Mouse (Mus musculus): ENCODE data around the gene Rpl7a. TPM values are rescaled to one million over a fixed set of nuclear protein-coding genes. Genes with fewer than 3 reads are reported as not detected.

Rpl7a gene
- polyA plus RNA-seq, 1 experiment from 2014 or later = 410 TPM

DNA sequence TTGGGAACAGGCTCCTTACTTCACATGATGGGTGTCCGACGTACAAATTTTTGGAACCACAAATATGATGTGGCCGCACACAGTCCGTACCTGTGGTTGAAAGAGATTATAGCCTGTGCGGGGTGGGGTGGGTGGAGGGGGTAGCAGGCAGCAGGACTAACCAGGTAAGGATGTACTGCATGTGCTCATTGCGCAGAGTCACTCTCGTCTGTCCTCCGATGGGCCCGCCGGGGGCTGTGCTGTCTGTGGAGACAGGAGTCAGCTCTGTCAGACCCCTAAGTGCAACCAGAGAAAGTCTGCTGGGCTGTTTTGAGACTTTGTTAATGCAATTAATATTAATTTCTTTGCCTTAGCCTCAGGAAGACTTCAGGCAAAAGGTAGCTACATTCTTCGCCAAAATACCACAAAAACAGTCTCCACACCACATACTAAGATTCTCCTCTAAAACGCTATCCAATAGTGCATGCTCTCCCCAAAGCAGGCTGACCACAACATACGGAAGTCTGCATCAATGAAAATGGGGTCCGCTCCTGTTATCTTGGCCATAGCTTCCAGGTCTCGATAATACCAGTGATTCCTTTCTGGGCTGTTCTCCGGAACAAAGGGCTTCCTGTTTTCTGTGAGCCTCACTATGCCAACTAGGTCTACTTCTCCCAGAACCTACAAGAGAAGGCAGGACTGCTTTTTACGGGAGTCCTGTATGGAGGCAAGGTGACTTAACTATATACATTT is 3.0 kb downstream of the Rpl7a start:
- Histone ChIP-seq H3K9me3 (ENCODE audit: control insufficient read depth) (no peaks in the 10 kb centered on the region), H3K27ac (ENCODE audit: low read depth, low read length) (no peak overlapping the region), H3K9ac (ENCODE audit: low read depth, low read length) (no peak overlapping the region), H3K4me2 (replicated peaks; ENCODE audit: low read depth) (no peak overlapping the region), H3K4me3 (ENCODE audit: low read depth, low read length) (no peak overlapping the region), H3K36me3 (ENCODE audit: control insufficient read depth, insufficient read depth) (peaks cover 43% of the 10 kb centered on the region), H3K27me3 (replicated peaks; ENCODE audit: control insufficient read depth, insufficient read depth, low read length) (no peaks in the 10 kb centered on the region), H3K4me1 (replicated peaks; ENCODE audit: control insufficient read depth, insufficient read depth, low read length) (peaks cover 15% of the 10 kb centered on the region)
- WGBS = 79% methylated on average over 17 of the region's 17 CpGs
- no peak for ATAC-seq
- TF ChIP-seq CTCF (IDR thresholded peaks at IDR 0.05; ENCODE audit: low read depth) = no peak

DNA sequence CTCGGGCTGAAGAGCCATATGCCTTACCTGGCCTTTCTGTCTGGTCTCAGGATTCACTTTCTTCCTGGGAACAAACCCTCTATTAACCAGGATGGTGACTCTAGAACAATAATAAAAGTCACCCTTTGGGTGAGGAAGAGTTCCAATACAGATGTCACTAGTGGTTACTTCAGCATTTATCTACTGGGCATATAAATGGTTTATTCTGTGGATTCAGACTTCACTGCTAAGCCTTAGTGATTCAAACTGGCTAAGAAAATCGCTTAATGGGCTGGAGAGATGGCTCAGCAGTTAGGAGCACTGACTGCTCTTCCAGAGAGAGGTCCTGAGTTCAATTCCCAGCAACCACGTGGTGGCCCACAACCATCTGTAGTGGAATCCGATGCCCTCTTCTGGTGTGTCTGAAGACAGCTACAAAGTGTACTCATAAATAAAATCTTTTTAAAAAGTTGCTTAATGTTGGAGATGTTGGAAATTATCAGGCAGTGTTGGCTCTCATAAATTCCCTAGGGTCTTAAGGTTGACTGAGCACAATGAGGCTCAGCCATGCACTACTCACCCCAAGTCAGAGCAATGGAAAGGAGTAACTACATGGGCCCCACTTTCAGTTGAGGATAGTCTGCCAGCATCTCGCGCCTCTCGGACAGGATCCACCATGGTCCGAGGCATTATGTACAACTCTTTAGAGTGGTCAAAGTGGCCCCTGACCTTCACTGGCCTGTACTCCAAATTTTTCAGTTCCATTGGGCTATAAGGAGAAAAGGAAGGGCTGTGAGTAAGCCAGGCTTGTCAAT is 3.8 kb downstream of the Rpl7a start:
- peak overlapping the region; percentile 96; the same call in 1 of the 2 replicates for H3K27ac ChIP-seq (ENCODE audit: low read depth, low read length)
- no peak for ATAC-seq
- no peaks in the 10 kb centered on the region for H3K27me3 ChIP-seq (replicated peaks; ENCODE audit: control insufficient read depth, insufficient read depth, low read length)
- no peak overlapping the region for H3K9ac ChIP-seq (ENCODE audit: low read depth, low read length)
- no peak for TF ChIP-seq CTCF (IDR thresholded peaks at IDR 0.05; ENCODE audit: low read depth)
- peak overlapping the region; percentile 24; the same call in 1 of the 2 replicates for H3K4me2 ChIP-seq (replicated peaks; ENCODE audit: low read depth)
- WGBS = 54% methylated on average over 8 of the region's 8 CpGs
- no peaks in the 10 kb centered on the region for H3K9me3 ChIP-seq (ENCODE audit: control insufficient read depth)
- H3K4me3 ChIP-seq (ENCODE audit: low read depth, low read length) = no peak overlapping the region
- H3K36me3 ChIP-seq (ENCODE audit: control insufficient read depth, insufficient read depth) = peaks cover 50% of the 10 kb centered on the region
- H3K4me1 ChIP-seq (replicated peaks; ENCODE audit: control insufficient read depth, insufficient read depth, low read length) = peaks cover 12% of the 10 kb centered on the region

DNA sequence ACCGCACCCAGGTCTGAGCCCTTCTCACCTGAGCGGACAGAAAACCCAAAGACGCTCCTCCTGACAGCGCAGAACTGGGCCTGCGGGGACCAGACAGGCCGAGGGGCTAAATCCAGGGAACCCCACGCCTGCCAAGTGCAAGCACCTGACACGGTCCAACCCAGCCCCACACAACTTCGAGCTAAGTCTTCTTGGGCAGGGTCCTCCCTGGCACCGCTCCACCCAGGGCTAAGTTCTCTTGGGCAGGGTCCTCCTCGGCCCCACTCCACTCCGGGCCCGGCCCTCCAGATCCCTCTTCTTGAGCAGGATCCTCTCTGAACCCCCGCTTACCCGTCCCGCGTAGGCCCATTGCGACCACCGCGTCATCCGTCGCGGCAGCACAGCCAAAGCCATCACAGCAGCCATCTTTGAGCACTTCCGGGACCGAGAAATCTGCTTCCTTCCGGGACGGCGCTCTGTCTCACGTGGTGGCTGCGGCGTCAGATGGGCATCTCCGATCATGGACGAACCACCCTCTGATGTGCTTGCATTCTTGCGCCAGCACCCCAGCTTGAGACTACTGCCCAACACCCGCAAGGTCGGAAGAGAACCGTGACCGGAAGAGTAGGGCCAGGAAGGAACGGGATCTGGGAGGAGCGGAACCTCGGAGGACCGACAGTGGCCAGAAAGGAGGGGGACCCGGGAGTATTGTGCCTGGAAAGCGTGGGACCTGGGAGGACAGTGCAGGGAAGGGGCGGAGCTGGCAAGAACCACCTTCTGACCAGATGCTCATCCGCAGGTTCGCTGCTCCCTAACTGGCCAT is 5.6 kb downstream of the Rpl7a start, which contains the start of the genes Surf2 and Surf1:
Gene Surf2, plus strand, starts transcription at position 441 of the 802 bp plus-strand sequence.
Gene Surf1, minus strand, starts transcription at position 604 of the 802 bp plus-strand sequence.
- Histone ChIP-seq H3K9me3 (ENCODE audit: control insufficient read depth) (no peaks in the 10 kb centered on the region), H3K27ac (ENCODE audit: low read depth, low read length) (peak within 1 kb of the TSS; percentile 96), H3K4me1 (replicated peaks; ENCODE audit: control insufficient read depth, insufficient read depth, low read length) (peaks cover 12% of the 10 kb centered on the region), H3K9ac (ENCODE audit: low read depth, low read length) (peak within 1 kb of the TSS; percentile 91), H3K4me2 (replicated peaks; ENCODE audit: low read depth) (peak within 1 kb of the TSS; percentile 94), H3K36me3 (ENCODE audit: control insufficient read depth, insufficient read depth) (peaks cover 67% of the 10 kb centered on the region), H3K27me3 (replicated peaks; ENCODE audit: control insufficient read depth, insufficient read depth, low read length) (no peaks in the 10 kb centered on the region), H3K4me3 (ENCODE audit: low read depth, low read length) (peak within 1 kb of the TSS; percentile 72)
- ATAC-seq = peak; percentile 60
- 1% methylated on average over 47 of the region's 47 CpGs for WGBS
- TF ChIP-seq CTCF (IDR thresholded peaks at IDR 0.05; ENCODE audit: low read depth) = no peak

DNA sequence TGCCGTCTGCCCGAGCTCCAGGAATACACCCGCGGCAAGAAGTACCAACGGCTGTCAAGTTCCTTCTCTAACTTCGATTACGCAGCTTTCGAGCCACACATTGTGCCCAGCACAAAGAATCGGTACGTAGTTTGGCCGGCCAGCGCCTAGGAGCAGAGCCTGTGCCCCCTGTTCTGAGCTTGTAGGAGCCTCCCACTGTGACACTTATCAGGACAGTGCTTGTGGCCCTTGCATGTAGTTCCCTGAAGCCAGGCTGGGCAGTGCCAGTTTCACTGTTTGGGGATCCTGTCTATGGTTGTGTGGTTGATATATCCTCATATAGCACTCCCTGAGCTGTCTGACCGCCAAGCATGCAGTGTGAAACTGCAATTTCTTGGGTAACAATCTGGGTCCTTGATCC is 6.2 kb downstream of the Rpl7a start:
- 1% methylated on average over 13 of the region's 13 CpGs for WGBS
- Histone ChIP-seq H3K27ac (ENCODE audit: low read depth, low read length) (peak overlapping the region; percentile 96), H3K4me1 (replicated peaks; ENCODE audit: control insufficient read depth, insufficient read depth, low read length) (peaks cover 12% of the 10 kb centered on the region), H3K4me2 (replicated peaks; ENCODE audit: low read depth) (peak overlapping the region; percentile 94), H3K36me3 (ENCODE audit: control insufficient read depth, insufficient read depth) (peaks cover 73% of the 10 kb centered on the region), H3K27me3 (replicated peaks; ENCODE audit: control insufficient read depth, insufficient read depth, low read length) (no peaks in the 10 kb centered on the region), H3K9me3 (ENCODE audit: control insufficient read depth) (no peaks in the 10 kb centered on the region), H3K4me3 (ENCODE audit: low read depth, low read length) (peak overlapping the region; percentile 72), H3K9ac (ENCODE audit: low read depth, low read length) (peak overlapping the region; percentile 91)
- TF ChIP-seq CTCF (IDR thresholded peaks at IDR 0.05; ENCODE audit: low read depth) = no peak
- ATAC-seq = no peak

DNA sequence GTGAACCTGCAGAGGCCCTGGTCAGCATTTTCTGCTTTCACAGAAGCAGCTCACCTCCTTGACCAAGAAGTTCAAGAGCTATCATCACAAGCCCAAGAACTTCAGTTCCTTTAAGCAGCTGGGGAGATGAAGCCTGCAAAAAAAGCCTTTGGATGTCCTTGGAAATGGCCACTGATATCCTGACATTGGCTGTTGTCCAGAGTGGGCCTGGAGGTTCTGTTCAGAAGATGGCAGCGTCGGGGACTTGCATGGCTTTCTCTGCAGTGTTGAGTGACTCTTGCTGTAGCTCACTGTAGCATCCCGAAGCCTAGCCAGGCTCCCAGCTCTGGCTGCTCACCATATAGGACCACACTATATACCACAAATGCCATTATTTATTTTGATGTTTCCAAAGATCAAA is 9.1 kb downstream of the Rpl7a start:
- H3K4me1 ChIP-seq (replicated peaks; ENCODE audit: control insufficient read depth, insufficient read depth, low read length) = peaks cover 7% of the 10 kb centered on the region
- H3K4me3 ChIP-seq (ENCODE audit: low read depth, low read length) = no peak overlapping the region
- H3K4me2 ChIP-seq (replicated peaks; ENCODE audit: low read depth) = no peak overlapping the region
- peak overlapping the region; percentile 84; the same call in 1 of the 2 replicates for H3K27ac ChIP-seq (ENCODE audit: low read depth, low read length)
- no peaks in the 10 kb centered on the region for H3K9me3 ChIP-seq (ENCODE audit: control insufficient read depth)
- no peak for ATAC-seq
- 83% methylated on average over 3 of the region's 3 CpGs for WGBS
- no peak overlapping the region for H3K9ac ChIP-seq (ENCODE audit: low read depth, low read length)
- no peak for TF ChIP-seq CTCF (IDR thresholded peaks at IDR 0.05; ENCODE audit: low read depth)
- H3K36me3 ChIP-seq (ENCODE audit: control insufficient read depth, insufficient read depth) = peaks cover 76% of the 10 kb centered on the region
- no peaks in the 10 kb centered on the region for H3K27me3 ChIP-seq (replicated peaks; ENCODE audit: control insufficient read depth, insufficient read depth, low read length)

Measured in intestine, postnatal 0 days (tissue).